Mouse (Mus musculus): ENCODE results near the gene Inpp5d.

Gene Inpp5d

GRCm38 (mm10) chr1:87608416-87609046 lies 11.6 kb upstream of the Inpp5d start:
- peak; percentile 86 for DNase-seq (ENCODE audit: low read depth, low spot score)
- Histone ChIP-seq H3K36me3 (ENCODE audit: control insufficient read depth, insufficient read depth, low read length, poor library complexity, severe bottlenecking) (no peaks in the 10 kb centered on the region), H3K27me3 (ENCODE audit: control insufficient read depth, insufficient read depth, low read length, poor library complexity, severe bottlenecking) (no peaks in the 10 kb centered on the region)

GRCm38 (mm10) chr1:87614576-87615295 lies 5.4 kb upstream of the Inpp5d start:
- no peak for DNase-seq (ENCODE audit: low read depth, low spot score)
- H3K36me3 ChIP-seq (ENCODE audit: control insufficient read depth, insufficient read depth, low read length, poor library complexity, severe bottlenecking): no peaks in the 10 kb centered on the region
- no peaks in the 10 kb centered on the region for H3K27me3 ChIP-seq (ENCODE audit: control insufficient read depth, insufficient read depth, low read length, poor library complexity, severe bottlenecking)

- H3K27me3 ChIP-seq (ENCODE audit: control insufficient read depth, insufficient read depth, low read length, poor library complexity, severe bottlenecking): no peaks in the 10 kb centered on the region
These were observed 581 bp downstream of the Inpp5d start for GRCm38 (mm10) chr1:87620693-87621092.

GRCm38 (mm10) chr1:87621146-87621857 lies 1.2 kb downstream of the Inpp5d start:
- Histone ChIP-seq H3K27me3 (ENCODE audit: control insufficient read depth, insufficient read depth, low read length, poor library complexity, severe bottlenecking) (no peaks in the 10 kb centered on the region), H3K36me3 (ENCODE audit: control insufficient read depth, insufficient read depth, low read length, poor library complexity, severe bottlenecking) (no peaks in the 10 kb centered on the region)
- DNase-seq (ENCODE audit: low read depth, low spot score): peak; percentile 65

More at GRCm38 (mm10) chr1:87620693-87621092, 581 bp downstream of the Inpp5d start:
- no peaks in the 10 kb centered on the region for H3K36me3 ChIP-seq (ENCODE audit: control insufficient read depth, insufficient read depth, low read length, poor library complexity, severe bottlenecking)
- no peak for DNase-seq (ENCODE audit: low read depth, low spot score)

- peak; percentile 77 for DNase-seq (ENCODE audit: low read depth, low spot score)
- no peaks in the 10 kb centered on the region for H3K27me3 ChIP-seq (ENCODE audit: control insufficient read depth, insufficient read depth, low read length, poor library complexity, severe bottlenecking)
- H3K36me3 ChIP-seq (ENCODE audit: control insufficient read depth, insufficient read depth, low read length, poor library complexity, severe bottlenecking): no peaks in the 10 kb centered on the region
These were observed 1.8 kb downstream of the Inpp5d start for GRCm38 (mm10) chr1:87621858-87622279.

- DNase-seq (ENCODE audit: low read depth, low spot score): peak; percentile 54
- no peaks in the 10 kb centered on the region for H3K27me3 ChIP-seq (ENCODE audit: control insufficient read depth, insufficient read depth, low read length, poor library complexity, severe bottlenecking)
These were observed 4.0 kb downstream of the Inpp5d start for GRCm38 (mm10) chr1:87623977-87624666.

GRCm38 (mm10) chr1:87624826-87625225 lies 4.7 kb downstream of the Inpp5d start:
- no peak for DNase-seq (ENCODE audit: low read depth, low spot score)
- H3K36me3 ChIP-seq (ENCODE audit: control insufficient read depth, insufficient read depth, low read length, poor library complexity, severe bottlenecking): peaks cover 6% of the 10 kb centered on the region; the same call in 1 of the 2 replicates
- H3K27me3 ChIP-seq (ENCODE audit: control insufficient read depth, insufficient read depth, low read length, poor library complexity, severe bottlenecking): no peaks in the 10 kb centered on the region

More at GRCm38 (mm10) chr1:87623977-87624666, 4.0 kb downstream of the Inpp5d start:
- H3K36me3 ChIP-seq (ENCODE audit: control insufficient read depth, insufficient read depth, low read length, poor library complexity, severe bottlenecking): peaks cover 3% of the 10 kb centered on the region; the same call in 1 of the 2 replicates

- peak; percentile 83 for DNase-seq (ENCODE audit: low read depth, low spot score)
- Histone ChIP-seq H3K36me3 (ENCODE audit: control insufficient read depth, insufficient read depth, low read length, poor library complexity, severe bottlenecking) (peaks cover 6% of the 10 kb centered on the region; the same call in 1 of the 2 replicates), H3K27me3 (ENCODE audit: control insufficient read depth, insufficient read depth, low read length, poor library complexity, severe bottlenecking) (no peaks in the 10 kb centered on the region)
These were observed 5.3 kb downstream of the Inpp5d start for GRCm38 (mm10) chr1:87625254-87626025.

GRCm38 (mm10) chr1:87626344-87626743 lies 6.2 kb downstream of the Inpp5d start:
- peak; percentile 97 for DNase-seq (ENCODE audit: low read depth, low spot score)
- H3K27me3 ChIP-seq (ENCODE audit: control insufficient read depth, insufficient read depth, low read length, poor library complexity, severe bottlenecking): no peaks in the 10 kb centered on the region
- peaks cover 6% of the 10 kb centered on the region; the same call in 1 of the 2 replicates for H3K36me3 ChIP-seq (ENCODE audit: control insufficient read depth, insufficient read depth, low read length, poor library complexity, severe bottlenecking)

GRCm38 (mm10) chr1:87628085-87628484 lies 8.0 kb downstream of the Inpp5d start:
- DNase-seq (ENCODE audit: low read depth, low spot score): no peak
- Histone ChIP-seq H3K27me3 (ENCODE audit: control insufficient read depth, insufficient read depth, low read length, poor library complexity, severe bottlenecking) (no peaks in the 10 kb centered on the region), H3K36me3 (ENCODE audit: control insufficient read depth, insufficient read depth, low read length, poor library complexity, severe bottlenecking) (peaks cover 6% of the 10 kb centered on the region; the same call in 1 of the 2 replicates)

GRCm38 (mm10) chr1:87631584-87631983 lies 11.5 kb downstream of the Inpp5d start:
- DNase-seq (ENCODE audit: low read depth, low spot score): no peak
- Histone ChIP-seq H3K36me3 (ENCODE audit: control insufficient read depth, insufficient read depth, low read length, poor library complexity, severe bottlenecking) (peaks cover 9% of the 10 kb centered on the region; the same call in 1 of the 2 replicates), H3K27me3 (ENCODE audit: control insufficient read depth, insufficient read depth, low read length, poor library complexity, severe bottlenecking) (no peaks in the 10 kb centered on the region)

- DNase-seq (ENCODE audit: low read depth, low spot score): peak; percentile 81
- H3K36me3 ChIP-seq (ENCODE audit: control insufficient read depth, insufficient read depth, low read length, poor library complexity, severe bottlenecking): peaks cover 9% of the 10 kb centered on the region; the same call in 1 of the 2 replicates
- H3K27me3 ChIP-seq (ENCODE audit: control insufficient read depth, insufficient read depth, low read length, poor library complexity, severe bottlenecking): no peaks in the 10 kb centered on the region
These were observed 12.1 kb downstream of the Inpp5d start for GRCm38 (mm10) chr1:87632163-87632562.

GRCm38 (mm10) chr1:87636716-87637117 lies 16.6 kb downstream of the Inpp5d start:
- DNase-seq (ENCODE audit: low read depth, low spot score): peak; percentile 34
- no peaks in the 10 kb centered on the region for H3K27me3 ChIP-seq (ENCODE audit: control insufficient read depth, insufficient read depth, low read length, poor library complexity, severe bottlenecking)
- H3K36me3 ChIP-seq (ENCODE audit: control insufficient read depth, insufficient read depth, low read length, poor library complexity, severe bottlenecking): peaks cover 5% of the 10 kb centered on the region; the same call in 1 of the 2 replicates
